Mouse (Mus musculus) splenic B cell, adult 2 months (primary cell): ENCODE data around the gene Treml2.

ENCODE experiments used
- DNase-seq: peaks from one replicate; pipeline ENCODE4 v3.0.0-alpha.2; 2011; ENCODE audit warnings: low read depth, low spot score
- H3K27me3 ChIP-seq: 2 replicates; pipeline ENCODE4 v1.6.1; 2012; ENCODE audit warnings: mild to moderate bottlenecking, low read length, moderate library complexity, mixed read lengths; ENCODE audit not compliant: control insufficient read depth, poor library complexity, insufficient read depth, severe bottlenecking
- H3K36me3 ChIP-seq: 2 replicates; pipeline ENCODE4 v1.6.1; 2012; ENCODE audit warnings: mild to moderate bottlenecking, low read length, moderate library complexity, mixed read lengths; ENCODE audit not compliant: control insufficient read depth, poor library complexity, insufficient read depth, severe bottlenecking

Treml2 gene

GRCm38 (mm10) chr17:48299203-48299602 is at the start of gene Treml2:
Treml2 (plus strand) TSS chr17:48299498.
- Histone ChIP-seq H3K36me3 (peaks cover 1% of the 10 kb centered on the region; the same call in 1 of the 2 replicates), H3K27me3 (no peaks in the 10 kb centered on the region)
- peak; percentile 66 for DNase-seq

- Histone ChIP-seq H3K27me3 (no peaks in the 10 kb centered on the region), H3K36me3 (no peaks in the 10 kb centered on the region)
Observed at GRCm38 (mm10) chr17:48249501-48249900, 49.8 kb upstream of the Treml2 start.

DNA sequence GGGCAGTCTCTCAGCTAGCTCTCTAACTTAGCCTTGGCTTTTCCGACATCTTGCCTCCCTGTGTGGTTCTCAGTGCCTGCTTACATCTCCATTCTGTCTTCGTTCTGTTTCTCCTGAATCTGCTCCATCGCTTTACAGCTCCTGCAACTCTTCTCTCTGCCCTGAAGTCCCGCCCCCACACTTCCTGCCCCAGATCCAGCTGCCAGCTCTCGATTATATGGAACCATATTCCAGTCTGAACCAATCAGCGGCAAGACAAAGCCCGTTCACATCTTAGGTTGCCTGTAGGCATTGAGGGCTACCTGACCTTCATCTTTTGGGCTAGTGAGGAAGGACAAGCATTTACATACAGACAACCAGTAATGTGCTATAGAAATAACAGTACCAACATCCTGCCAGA is 48.7 kb upstream of the Treml2 start:
- DNase-seq = no peak
- Histone ChIP-seq H3K36me3 (no peaks in the 10 kb centered on the region), H3K27me3 (no peaks in the 10 kb centered on the region)

More at GRCm38 (mm10) chr17:48249501-48249900, 49.8 kb upstream of the Treml2 start:
- no peak for DNase-seq

GRCm38 (mm10) chr17:48256575-48256974 is 42.7 kb upstream of the Treml2 start:
- Histone ChIP-seq H3K27me3 (no peaks in the 10 kb centered on the region), H3K36me3 (no peaks in the 10 kb centered on the region)
- no peak for DNase-seq

- DNase-seq = no peak
- Histone ChIP-seq H3K27me3 (no peaks in the 10 kb centered on the region), H3K36me3 (no peaks in the 10 kb centered on the region)
Observed at GRCm38 (mm10) chr17:48261868-48262267, 37.4 kb upstream of the Treml2 start.

DNA sequence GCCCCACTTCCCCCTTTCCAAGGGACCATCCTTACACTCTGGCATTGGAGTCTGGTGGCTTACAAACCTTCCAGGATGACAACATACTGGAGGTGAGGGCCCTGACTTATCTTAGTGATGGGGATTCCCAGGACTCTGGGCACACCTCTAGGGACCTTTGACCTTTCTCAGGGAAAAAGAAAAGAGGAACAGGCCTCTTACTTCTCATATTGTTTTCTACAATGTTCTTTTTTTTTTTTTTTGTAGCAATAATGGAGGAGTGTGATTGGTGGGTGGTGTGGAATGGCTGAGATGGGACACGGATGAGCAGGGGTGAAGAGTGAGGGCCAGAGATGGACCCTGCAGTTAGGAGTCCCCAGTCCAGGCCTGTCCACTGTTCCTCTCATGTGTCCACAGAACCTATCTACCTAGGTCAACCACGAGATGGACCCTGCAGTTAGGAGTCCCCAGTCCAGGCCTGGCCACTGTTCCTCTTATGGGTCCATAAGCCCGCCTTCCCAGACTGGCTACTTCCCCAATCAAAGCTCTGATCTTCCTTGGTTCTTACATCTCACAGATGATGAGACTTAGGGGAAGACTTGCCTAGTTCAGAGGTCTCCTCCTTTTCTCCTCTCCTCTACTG is 35.4 kb upstream of the Treml2 start, which contains the start of gene Treml4:
Gene Treml4, plus strand, starts transcription at position 555 of the 622 bp plus-strand sequence.
- Histone ChIP-seq H3K27me3 (no peaks in the 10 kb centered on the region), H3K36me3 (no peaks in the 10 kb centered on the region)
- peak; percentile 39 for DNase-seq

DNA sequence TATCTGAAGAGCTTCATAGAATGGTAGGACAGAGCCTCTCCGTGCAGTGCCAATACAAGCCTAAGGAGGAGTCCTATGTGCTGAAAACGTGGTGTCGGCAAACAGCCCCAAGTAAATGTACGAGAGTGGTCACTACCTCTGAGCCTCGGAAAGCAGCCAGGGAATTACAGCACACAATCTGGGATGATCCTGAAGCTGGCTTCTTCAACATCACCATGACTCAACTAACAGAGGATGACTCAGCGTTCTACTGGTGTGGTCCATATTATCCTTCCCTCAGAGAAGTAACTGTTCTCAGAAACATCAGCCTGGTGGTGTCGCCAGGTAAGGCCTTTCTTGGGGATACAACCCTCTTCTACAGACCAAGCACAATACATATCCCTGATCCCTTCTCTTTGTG is 34.6 kb upstream of the Treml2 start:
- Histone ChIP-seq H3K27me3 (no peaks in the 10 kb centered on the region), H3K36me3 (no peaks in the 10 kb centered on the region)
- no peak for DNase-seq

DNA sequence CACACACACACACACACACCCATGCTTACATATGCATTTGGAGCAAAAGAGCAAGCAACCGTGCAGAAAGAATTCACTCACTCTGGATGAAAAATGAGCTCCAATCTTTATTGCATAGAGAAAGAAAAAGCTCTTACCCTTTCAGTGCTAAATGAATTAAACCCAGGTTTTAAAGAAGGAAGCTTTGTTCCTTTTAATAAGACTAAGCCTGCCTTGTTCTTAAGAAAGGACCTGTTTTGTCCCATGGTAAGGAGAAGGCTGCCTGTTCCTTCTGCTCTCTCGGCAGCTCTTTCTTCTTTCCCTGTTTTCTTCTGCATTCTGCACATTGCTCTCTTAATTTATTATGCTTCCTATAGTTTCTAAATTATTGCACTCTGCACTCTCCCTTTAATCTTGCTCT is 33.2 kb upstream of the Treml2 start:
- Histone ChIP-seq H3K36me3 (no peaks in the 10 kb centered on the region), H3K27me3 (no peaks in the 10 kb centered on the region)
- no peak for DNase-seq

- Histone ChIP-seq H3K36me3 (no peaks in the 10 kb centered on the region), H3K27me3 (no peaks in the 10 kb centered on the region)
- DNase-seq = no peak
Observed at GRCm38 (mm10) chr17:48266610-48267304, 32.5 kb upstream of the Treml2 start.

DNA sequence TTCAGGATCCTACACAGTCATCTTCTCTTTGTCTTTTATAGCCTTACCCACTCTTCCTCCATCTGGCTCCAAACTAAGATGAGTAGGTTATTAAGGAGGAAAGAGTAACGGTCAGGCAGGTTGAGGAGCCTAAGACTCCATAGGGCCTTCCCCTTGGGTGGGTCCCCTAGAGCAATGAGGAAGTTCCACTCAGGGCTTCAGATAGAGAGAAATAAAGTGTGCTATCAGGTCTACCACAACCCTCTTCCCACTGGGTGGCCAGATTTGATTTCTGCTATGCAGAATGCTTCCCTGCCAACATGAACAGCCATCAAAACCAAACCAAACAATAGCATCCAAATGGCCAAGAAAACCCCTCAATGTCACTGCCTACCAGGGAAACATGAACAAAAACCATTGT is 31.7 kb upstream of the Treml2 start:
- no peaks in the 10 kb centered on the region for H3K36me3 ChIP-seq
- DNase-seq = peak; percentile 38
- H3K27me3 ChIP-seq = no peaks in the 10 kb centered on the region

DNA sequence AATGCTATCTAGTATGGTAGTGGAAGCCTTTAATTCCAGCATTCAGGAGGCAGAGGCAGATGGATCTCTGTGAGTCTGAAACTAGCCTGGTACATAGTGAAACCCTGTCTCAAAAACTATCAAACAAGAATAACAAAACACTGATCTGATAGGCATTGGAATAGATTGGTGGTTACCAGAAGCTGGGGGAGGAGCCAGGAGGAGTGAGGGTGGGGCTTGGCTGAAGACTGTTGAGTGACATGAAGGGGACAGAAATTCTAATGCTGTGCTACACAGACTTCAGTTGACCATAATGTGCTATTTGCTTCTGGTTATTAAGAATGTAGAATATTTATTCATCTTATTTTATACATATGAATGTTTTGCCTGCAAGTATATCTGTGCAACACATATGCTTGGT is 31.0 kb upstream of the Treml2 start:
- DNase-seq = no peak
- Histone ChIP-seq H3K36me3 (no peaks in the 10 kb centered on the region), H3K27me3 (no peaks in the 10 kb centered on the region)

- Histone ChIP-seq H3K36me3 (no peaks in the 10 kb centered on the region), H3K27me3 (no peaks in the 10 kb centered on the region)
- no peak for DNase-seq
Observed at GRCm38 (mm10) chr17:48269833-48270232, 29.5 kb upstream of the Treml2 start.

- no peaks in the 10 kb centered on the region for H3K36me3 ChIP-seq
Observed at GRCm38 (mm10) chr17:48272158-48272557, 27.1 kb upstream of the Treml2 start.

GRCm38 (mm10) chr17:48272598-48272997 is 26.7 kb upstream of the Treml2 start:
- no peaks in the 10 kb centered on the region for H3K27me3 ChIP-seq
- no peak for DNase-seq

More at GRCm38 (mm10) chr17:48272158-48272557, 27.1 kb upstream of the Treml2 start:
- DNase-seq = no peak
- H3K27me3 ChIP-seq = no peaks in the 10 kb centered on the region

GRCm38 (mm10) chr17:48274098-48274497 is 25.2 kb upstream of the Treml2 start:
- Histone ChIP-seq H3K27me3 (no peaks in the 10 kb centered on the region), H3K36me3 (no peaks in the 10 kb centered on the region)
- DNase-seq = no peak

More at GRCm38 (mm10) chr17:48272598-48272997, 26.7 kb upstream of the Treml2 start:
- H3K36me3 ChIP-seq = no peaks in the 10 kb centered on the region
